Mouse (Mus musculus) spleen, adult 2 months (tissue): ENCODE results near the gene Skiv2l. TPM values are rescaled to one million over a fixed set of nuclear protein-coding genes. Genes with fewer than 3 reads are reported as not detected.

ENCODE experiments used
- DNase-seq, 2 experiments: peaks; one replicate each; pipeline versions ENCODE4 v3.0.0 to v3.0.0-alpha.2; 2012 to 2021; ENCODE audit warnings: low spot score in 2 of 2, low read depth in 1 of 2
- H3K27ac ChIP-seq: fragments of 200-500 bp; 2 replicates; pipeline ENCODE4 v1.5.1; 2012; ENCODE audit warnings: low read length, inconsistent platforms; ENCODE audit not compliant: insufficient read depth
- H3K27me3 ChIP-seq: fragments of 200-500 bp; 2 replicates; pipeline ENCODE4 v1.6.1; 2012; ENCODE audit warnings: mild to moderate bottlenecking, moderate library complexity, low read length, inconsistent platforms; ENCODE audit not compliant: control insufficient read depth, insufficient read depth
- H3K36me3 ChIP-seq: fragments of 200-500 bp; 2 replicates; pipeline ENCODE4 v1.6.1; 2012; ENCODE audit warnings: mild to moderate bottlenecking, low read length, inconsistent platforms; ENCODE audit not compliant: control insufficient read depth, insufficient read depth
- H3K4me1 ChIP-seq: fragments of 200-500 bp; 2 replicates; pipeline ENCODE4 v1.6.1; 2011; ENCODE audit warnings: inconsistent platforms; ENCODE audit not compliant: control insufficient read depth, insufficient read depth, insufficient read length
- H3K4me3 ChIP-seq: fragments of 200-500 bp; 2 replicates; pipeline ENCODE4 v1.5.1; 2011; ENCODE audit warnings: mild to moderate bottlenecking, inconsistent platforms; ENCODE audit not compliant: insufficient read depth, insufficient read length; ENCODE audit errors: extremely low read depth
- CTCF ChIP-seq: fragments of 200-500 bp; IDR thresholded peaks from 2 replicates; pipeline ENCODE4 v1.5.1; 2011; ENCODE audit warnings: mild to moderate bottlenecking, inconsistent platforms; ENCODE audit not compliant: insufficient read depth, insufficient read length, insufficient replicate concordance; ENCODE audit errors: extremely low read depth
- POLR2A ChIP-seq: fragments of 200-500 bp; IDR thresholded peaks from 2 replicates; pipeline ENCODE4 v1.6.1; 2011; ENCODE audit warnings: low read depth, low read length, inconsistent platforms
- WGBS: fragments of 180-500 bp; shearing (Covaris S2); methylation state at CpG from one replicate; pipeline ENCODE4 v1.1.7; 2018; 5-methylcytosine and 5-hydroxymethylcytosine counted together
- polyA plus RNA-seq: library from polyadenylated mRNA; depleted of rRNA; stranded (reverse); fragments of >200 nt; gene quantifications from 2 replicates; pipeline ENCODE4 v1.2.3, GENCODE M21; 2012; rRNA removed

The Skiv2l gene
- polyA plus RNA-seq: 81.7 and 110 TPM in 2 replicates

GRCm38 (mm10) chr17:34849722-34850516, at the start of gene Skiv2l, which contains the start of gene Nelfe:
Gene Skiv2l (minus strand): TSS chr17:34850210.
Gene Nelfe (plus strand): TSS chr17:34850391.
- TF ChIP-seq POLR2A (no peak; the same call in 1 of the 2 replicates), CTCF (no peak)
- Histone ChIP-seq H3K27ac (peak within 1 kb of the TSS; percentile 56), H3K4me3 (peak within 1 kb of the TSS; percentile 79), H3K4me1 (peaks cover 12% of the 10 kb centered on the region; the same call in 1 of the 2 replicates), H3K36me3 (peaks cover 35% of the 10 kb centered on the region), H3K27me3 (no peaks in the 10 kb centered on the region)
- WGBS: 1% methylated on average over 65 of the region's 65 CpGs
- peak; percentile 93 to 97 for DNase-seq

GRCm38 (mm10) chr17:34899053-34899889, 49.3 kb upstream of the Skiv2l start:
- peak in 1 of 2 experiments; percentile 34 for DNase-seq
- Histone ChIP-seq H3K27me3 (no peaks in the 10 kb centered on the region), H3K27ac (peak overlapping the region; percentile 87), H3K36me3 (peaks cover 11% of the 10 kb centered on the region), H3K4me1 (peaks cover 5% of the 10 kb centered on the region; the same call in 1 of the 2 replicates), H3K4me3 (peak overlapping the region; percentile 82)
- 1% methylated on average over 35 of the region's 45 CpGs for WGBS
- no peak for TF ChIP-seq POLR2A

GRCm38 (mm10) chr17:34898706-34899052, 48.7 kb upstream of the Skiv2l start:
- Histone ChIP-seq H3K4me1 (peaks cover 5% of the 10 kb centered on the region; the same call in 1 of the 2 replicates), H3K4me3 (peak overlapping the region; percentile 82), H3K27me3 (no peaks in the 10 kb centered on the region), H3K27ac (peak overlapping the region; percentile 92; the same call in 1 of the 2 replicates), H3K36me3 (peaks cover 9% of the 10 kb centered on the region)
- 0% methylated on average over 4 of the region's 47 CpGs for WGBS
- no peak for DNase-seq
- TF ChIP-seq POLR2A: no peak
- no peak for TF ChIP-seq CTCF

- no peaks in the 10 kb centered on the region for H3K27me3 ChIP-seq
- WGBS: 2% methylated on average over 33 of the region's 44 CpGs
- H3K4me1 ChIP-seq: peaks cover 5% of the 10 kb centered on the region; the same call in 1 of the 2 replicates
- H3K36me3 ChIP-seq: peaks cover 7% of the 10 kb centered on the region
- peak within 1 kb of the TSS; percentile 82 for H3K4me3 ChIP-seq
- TF ChIP-seq CTCF (no peak), POLR2A (no peak)
- H3K27ac ChIP-seq: peak within 1 kb of the TSS; percentile 92
- peak; percentile 28 to 79 for DNase-seq
These were observed 48.2 kb upstream of the Skiv2l start, which contains the start of the genes C2 and Ehmt2 for GRCm38 (mm10) chr17:34898160-34898586. Gene C2 (minus strand): TSS chr17:34898265. Gene Ehmt2 (plus strand): TSS chr17:34898469.

- no peak for TF ChIP-seq CTCF
- TF ChIP-seq POLR2A: no peak
- no peaks in the 10 kb centered on the region for H3K27me3 ChIP-seq
- whole genome bisulfite sequencing: 23% methylated on average over 10 of the region's 10 CpGs
- H3K36me3 ChIP-seq: 0 out of 2 replicates have a peak, but pooled peaks cover 2% of the 10 kb centered on the region
- peaks cover 5% of the 10 kb centered on the region; the same call in 1 of the 2 replicates for H3K4me1 ChIP-seq
- peak overlapping the region; percentile 82 for H3K4me3 ChIP-seq
- DNase-seq: no peak
- peak overlapping the region; percentile 92 for H3K27ac ChIP-seq
These were observed 47.6 kb upstream of the Skiv2l start for GRCm38 (mm10) chr17:34897373-34898159.

GRCm38 (mm10) chr17:34896366-34896765, 46.4 kb upstream of the Skiv2l start:
- 57% methylated on average over 17 of the region's 17 CpGs for WGBS

More at GRCm38 (mm10) chr17:34896366-34896765, 46.4 kb upstream of the Skiv2l start:
- Histone ChIP-seq H3K4me3 (no peak overlapping the region), H3K27ac (no peak overlapping the region), H3K4me1 (peaks cover 5% of the 10 kb centered on the region; the same call in 1 of the 2 replicates), H3K27me3 (no peaks in the 10 kb centered on the region), H3K36me3 (0 out of 2 replicates have a peak, but pooled peaks cover 1% of the 10 kb centered on the region)
- peak in 1 of 2 experiments; percentile 33 for DNase-seq
- TF ChIP-seq POLR2A: no peak
- no peak for TF ChIP-seq CTCF
